Mouse (Mus musculus) forebrain, embryonic 12.5 days (tissue): Measurements from ENCODE around the gene Vmn1r215. TPM values are rescaled to one million over a fixed set of nuclear protein-coding genes. Genes with fewer than 3 reads are reported as not detected.
"Not testable (repeated sequence)": the region's sequence is repeated elsewhere in the genome, so short reads cannot be mapped to it uniquely, and the experiment has no call there.

ENCODE experiments used
- ATAC-seq: fragments of 200-750 bp; cut with Nextera tagmentation; 2 replicates; pipeline ENCODE4 v1.8.0; 2017; ENCODE audit warnings: moderate TSS enrichment; ENCODE audit not compliant: low FRiP score
- H3K27ac ChIP-seq: fragments of 300-500 bp; sonication (generic); 2 replicates; pipeline ENCODE4 v1.5.1; 2016; ENCODE audit warnings: mild to moderate bottlenecking
- H3K27me3 ChIP-seq: fragments of 300-500 bp; sonication (generic); 2 replicates; pipeline ENCODE4 v1.6.1; 2016; ENCODE audit warnings: mild to moderate bottlenecking
- H3K36me3 ChIP-seq: fragments of 300-500 bp; sonication (generic); replicated peaks from 2 replicates; pipeline ENCODE4 v1.6.1; 2016; ENCODE audit warnings: mild to moderate bottlenecking
- H3K4me1 ChIP-seq: fragments of 300-500 bp; sonication (generic); 2 replicates; pipeline ENCODE4 v1.6.1; 2016
- H3K4me2 ChIP-seq: fragments of 300-500 bp; sonication (generic); 2 replicates; pipeline ENCODE4 v1.6.1; 2016; ENCODE audit warnings: mild to moderate bottlenecking, moderate library complexity
- H3K4me3 ChIP-seq: fragments of 300-500 bp; sonication (generic); replicated peaks from 2 replicates; pipeline ENCODE4 v1.5.1; 2016; ENCODE audit warnings: mild to moderate bottlenecking
- H3K9ac ChIP-seq: fragments of 300-500 bp; sonication (generic); 2 replicates; pipeline ENCODE4 v1.6.1; 2016; ENCODE audit warnings: mild to moderate bottlenecking
- H3K9me3 ChIP-seq: fragments of 300-500 bp; sonication (generic); 2 replicates; pipeline ENCODE4 v1.6.1; 2016
- WGBS: fragments of 180-500 bp; shearing (Covaris S2); methylation state at CpG from one replicate; pipeline ENCODE4 v1.1.7; 2016; 5-methylcytosine and 5-hydroxymethylcytosine counted together
- polyA plus RNA-seq: library from polyadenylated mRNA; unstranded; fragments of >200 nt; fragmentation: Nextera tagmentation; extraction: Ambion mirVana; gene quantifications from 2 replicates; pipeline ENCODE4 v1.2.1, GENCODE M21; 2016

Gene Vmn1r215
- not detected in 2 replicates for polyA plus RNA-seq

GRCm38 (mm10) chr13:23067725-23068124, at the start of gene Vmn1r215:
Gene Vmn1r215 (plus strand): TSS chr13:23068025.
- Histone ChIP-seq H3K4me3 (no peak within 1 kb of the TSS), H3K9me3 (no peaks in the 10 kb centered on the region), H3K36me3 (no peaks in the 10 kb centered on the region), H3K27me3 (no peaks in the 10 kb centered on the region), H3K27ac (no peak within 1 kb of the TSS), H3K4me2 (no peak within 1 kb of the TSS), H3K4me1 (no peaks in the 10 kb centered on the region), H3K9ac (no peak within 1 kb of the TSS)
- ATAC-seq: no peak
- WGBS: 82% methylated on average over 1 of the region's 1 CpGs

GRCm38 (mm10) chr13:23018158-23018557, 49.7 kb upstream of the Vmn1r215 start:
- H3K27ac ChIP-seq: no peak overlapping the region
- no peak overlapping the region for H3K4me2 ChIP-seq
- H3K4me3 ChIP-seq: no peak overlapping the region
- no peak overlapping the region for H3K9ac ChIP-seq
- no peaks in the 10 kb centered on the region for H3K9me3 ChIP-seq
- no peak for ATAC-seq
- no peaks in the 10 kb centered on the region for H3K36me3 ChIP-seq
- H3K27me3 ChIP-seq: no peaks in the 10 kb centered on the region
- H3K4me1 ChIP-seq: no peaks in the 10 kb centered on the region

GRCm38 (mm10) chr13:23024812-23025211, 43.0 kb upstream of the Vmn1r215 start:
- Histone ChIP-seq H3K4me2 (no peak overlapping the region), H3K9me3 (no peaks in the 10 kb centered on the region), H3K36me3 (no peaks in the 10 kb centered on the region), H3K4me1 (no peaks in the 10 kb centered on the region), H3K27ac (no peak overlapping the region), H3K27me3 (no peaks in the 10 kb centered on the region), H3K9ac (no peak overlapping the region), H3K4me3 (no peak overlapping the region)
- ATAC-seq: no peak

- Histone ChIP-seq H3K9me3 (no peaks in the 10 kb centered on the region), H3K27me3 (no peaks in the 10 kb centered on the region), H3K9ac (no peak within 1 kb of the TSS), H3K4me3 (no peak within 1 kb of the TSS), H3K27ac (no peak within 1 kb of the TSS), H3K36me3 (no peaks in the 10 kb centered on the region), H3K4me2 (no peak within 1 kb of the TSS), H3K4me1 (no peaks in the 10 kb centered on the region)
- ATAC-seq: no peak
- WGBS: 89% methylated on average over 3 of the region's 3 CpGs
Observed at GRCm38 (mm10) chr13:23030118-23030517, 37.7 kb upstream of the Vmn1r215 start, which contains the start of gene Vmn1r214. Gene Vmn1r214 (plus strand): TSS chr13:23030418.

- Histone ChIP-seq H3K4me1 (no peaks in the 10 kb centered on the region), H3K36me3 (no peaks in the 10 kb centered on the region), H3K9ac (no peak overlapping the region), H3K27ac (no peak overlapping the region), H3K4me2 (no peak overlapping the region), H3K4me3 (no peak overlapping the region), H3K9me3 (no peaks in the 10 kb centered on the region), H3K27me3 (no peaks in the 10 kb centered on the region)
- WGBS: 53% methylated on average over 1 of the region's 1 CpGs
- no peak for ATAC-seq
Observed at GRCm38 (mm10) chr13:23057778-23058177, 10.0 kb upstream of the Vmn1r215 start.

GRCm38 (mm10) chr13:23069312-23069711, 1.5 kb downstream of the Vmn1r215 start:
- no peak overlapping the region for H3K27ac ChIP-seq
- H3K27me3 ChIP-seq: no peaks in the 10 kb centered on the region
- no peak overlapping the region for H3K4me3 ChIP-seq
- no peaks in the 10 kb centered on the region for H3K36me3 ChIP-seq
- no peaks in the 10 kb centered on the region for H3K4me1 ChIP-seq
- 88% methylated on average over 2 of the region's 2 CpGs for WGBS
- no peaks in the 10 kb centered on the region for H3K9me3 ChIP-seq
- no peak for ATAC-seq
- H3K9ac ChIP-seq: no peak overlapping the region
- no peak overlapping the region for H3K4me2 ChIP-seq

- ATAC-seq: no peak
- no peaks in the 10 kb centered on the region for H3K27me3 ChIP-seq
- no peak overlapping the region for H3K4me3 ChIP-seq
- H3K9ac ChIP-seq: no peak overlapping the region
- no peak overlapping the region for H3K27ac ChIP-seq
- no peaks in the 10 kb centered on the region for H3K9me3 ChIP-seq
- WGBS: 96% methylated on average over 4 of the region's 4 CpGs
- H3K4me2 ChIP-seq: no peak overlapping the region
- H3K4me1 ChIP-seq: no peaks in the 10 kb centered on the region
- H3K36me3 ChIP-seq: no peaks in the 10 kb centered on the region
Observed at GRCm38 (mm10) chr13:23094386-23094785, 26.6 kb downstream of the Vmn1r215 start.

GRCm38 (mm10) chr13:23118126-23118525, 50.3 kb downstream of the Vmn1r215 start, which contains the start of gene Vmn1r217:
Gene Vmn1r217 (minus strand): TSS chr13:23118226.
- not testable (repeated sequence) for H3K9ac ChIP-seq, H3K4me2 ChIP-seq, ATAC-seq, H3K4me3 ChIP-seq, H3K36me3 ChIP-seq, H3K9me3 ChIP-seq, H3K27ac ChIP-seq, H3K27me3 ChIP-seq, H3K4me1 ChIP-seq
- 79% methylated on average over 1 of the region's 1 CpGs for WGBS

GRCm38 (mm10) chr13:23120611-23121010, 52.8 kb downstream of the Vmn1r215 start:
- Histone ChIP-seq H3K4me1 (no peaks in the 10 kb centered on the region), H3K4me3 (no peak overlapping the region), H3K36me3 (no peaks in the 10 kb centered on the region), H3K27me3 (no peaks in the 10 kb centered on the region), H3K4me2 (no peak overlapping the region), H3K9me3 (no peaks in the 10 kb centered on the region), H3K27ac (no peak overlapping the region), H3K9ac (no peak overlapping the region)
- 88% methylated on average over 2 of the region's 2 CpGs for WGBS
- ATAC-seq: no peak

Other genes with a start within 250 kb of the Vmn1r215 start
- not detected in 2 replicates for gene Vmn1r210, start 236.7 kb upstream of the Vmn1r215 start, polyA plus RNA-seq
- not detected in 2 replicates for gene Vmn1r211, start 210.5 kb upstream of the Vmn1r215 start, polyA plus RNA-seq
- gene Vmn1r212, start 183.8 kb upstream of the Vmn1r215 start, polyA plus RNA-seq: not detected in 2 replicates
- not detected in 2 replicates for gene Vmn1r213, start 60.4 kb upstream of the Vmn1r215 start, polyA plus RNA-seq
- gene Vmn1r214, start 37.6 kb upstream of the Vmn1r215 start, polyA plus RNA-seq: not detected in 2 replicates
- gene Vmn1r217, start 50.2 kb downstream of the Vmn1r215 start, polyA plus RNA-seq: not detected in 2 replicates
- gene Vmn1r218, start 65.1 kb downstream of the Vmn1r215 start, polyA plus RNA-seq: not detected in 2 replicates
- gene Vmn1r219, start 91.3 kb downstream of the Vmn1r215 start, polyA plus RNA-seq: 0.03 TPM in 1 of 2 replicates, not detected in the other
- not detected in 2 replicates for gene Vmn1r220, start 120.0 kb downstream of the Vmn1r215 start, polyA plus RNA-seq
- gene Vmn1r221, start 146.1 kb downstream of the Vmn1r215 start, polyA plus RNA-seq: not detected in 2 replicates
- not detected in 2 replicates for gene Vmn1r222, start 167.9 kb downstream of the Vmn1r215 start, polyA plus RNA-seq
- gene Vmn1r223, start 179.1 kb downstream of the Vmn1r215 start, polyA plus RNA-seq: not detected in 2 replicates